Mouse (Mus musculus): ENCODE measurements at regions not wholly inside any gene's neighbourhood (a gene's known extent, or its start where the extent isn't known, plus 50 kb on each side); places are given as distances from the start of the nearest gene placed in this dataset.

DNA sequence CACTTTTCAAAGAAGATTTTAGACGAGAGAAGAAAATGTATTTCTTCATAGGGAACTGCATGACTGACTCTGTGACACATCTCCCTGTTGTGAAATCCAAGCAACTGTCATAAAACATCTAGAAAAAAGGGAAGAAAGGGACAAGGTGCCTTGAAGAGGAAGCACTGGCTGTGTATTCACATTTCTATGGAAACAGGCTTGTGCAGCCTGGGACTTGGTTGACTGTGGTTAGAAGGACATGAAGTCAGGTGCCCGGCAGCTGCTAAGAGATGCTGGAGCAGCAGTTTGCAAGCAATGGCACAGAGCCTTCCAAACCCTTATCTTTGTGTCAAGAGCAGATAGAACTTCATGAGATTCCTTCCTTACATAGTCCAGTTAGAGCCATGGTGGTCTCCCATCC, 263.5 kb downstream of the Gm826 start:
- no peak for TF ChIP-seq CTCF (IDR thresholded peaks at IDR 0.05; ENCODE audit: control insufficient read depth, insufficient read depth, low read length)
- no peak for TF ChIP-seq POLR2A (IDR thresholded peaks at IDR 0.05; ENCODE audit: borderline replicate concordance, control insufficient read depth, low read depth, low read length)
- no peaks in the 10 kb centered on the region; the same call in 1 of the 2 replicates for H3K4me1 ChIP-seq (ENCODE audit: control insufficient read depth, insufficient read depth, low read length)
- no peak overlapping the region for H3K27ac ChIP-seq (ENCODE audit: control insufficient read depth, insufficient read depth, low read depth, low read length, poor library complexity)
- WGBS = 18% methylated on average over 2 of the region's 2 CpGs
- no peak overlapping the region for H3K4me3 ChIP-seq (replicated peaks; ENCODE audit: control insufficient read depth, low read depth, low read length)

DNA sequence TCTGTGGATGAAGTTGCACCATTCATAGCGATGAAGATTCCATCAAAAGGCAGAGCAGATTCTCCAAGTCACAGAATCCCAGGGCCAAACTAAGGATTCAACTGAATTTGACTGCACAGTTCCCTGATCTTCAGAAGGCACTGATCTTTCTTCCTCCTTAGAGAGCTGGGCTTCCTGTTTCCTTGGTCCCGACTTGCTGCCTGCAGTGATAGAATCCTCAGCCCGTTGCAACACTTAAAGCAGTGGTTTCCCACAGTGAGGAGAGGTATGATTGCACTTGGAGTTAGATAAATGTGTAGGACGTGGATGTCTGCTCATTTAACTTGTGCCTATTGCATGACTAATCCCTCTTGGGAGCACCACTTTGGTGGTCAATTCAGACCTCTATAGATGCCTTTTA, 265.2 kb downstream of the Gm826 start:
- H3K4me1 ChIP-seq (ENCODE audit: control insufficient read depth, insufficient read depth, low read length) = no peaks in the 10 kb centered on the region; the same call in 1 of the 2 replicates
- H3K27ac ChIP-seq (ENCODE audit: control insufficient read depth, insufficient read depth, low read depth, low read length, poor library complexity) = no peak overlapping the region
- WGBS = 29% methylated on average over 4 of the region's 4 CpGs
- TF ChIP-seq CTCF (IDR thresholded peaks at IDR 0.05; ENCODE audit: control insufficient read depth, insufficient read depth, low read length) (no peak), POLR2A (IDR thresholded peaks at IDR 0.05; ENCODE audit: borderline replicate concordance, control insufficient read depth, low read depth, low read length) (no peak)
- no peak overlapping the region for H3K4me3 ChIP-seq (replicated peaks; ENCODE audit: control insufficient read depth, low read depth, low read length)

GRCm38 (mm10) chr2:160067904-160068303, 266.1 kb downstream of the Gm826 start:
- WGBS = 73% methylated on average over 9 of the region's 9 CpGs

GRCm38 (mm10) chr2:160066491-160067303, 267.3 kb downstream of the Gm826 start:
- Histone ChIP-seq H3K4me3 (replicated peaks; ENCODE audit: control insufficient read depth, low read depth, low read length) (no peak overlapping the region), H3K27ac (ENCODE audit: control insufficient read depth, insufficient read depth, low read depth, low read length, poor library complexity) (no peak overlapping the region), H3K4me1 (ENCODE audit: control insufficient read depth, insufficient read depth, low read length) (no peaks in the 10 kb centered on the region; the same call in 1 of the 2 replicates)
- WGBS = 38% methylated on average over 6 of the region's 6 CpGs
- TF ChIP-seq POLR2A (IDR thresholded peaks at IDR 0.05; ENCODE audit: borderline replicate concordance, control insufficient read depth, low read depth, low read length) = no peak
- no peak for TF ChIP-seq CTCF (IDR thresholded peaks at IDR 0.05; ENCODE audit: control insufficient read depth, insufficient read depth, low read length)

More at GRCm38 (mm10) chr2:160067904-160068303, 266.1 kb downstream of the Gm826 start:
- Histone ChIP-seq H3K4me3 (replicated peaks; ENCODE audit: control insufficient read depth, low read depth, low read length) (no peak overlapping the region), H3K27ac (ENCODE audit: control insufficient read depth, insufficient read depth, low read depth, low read length, poor library complexity) (no peak overlapping the region), H3K4me1 (ENCODE audit: control insufficient read depth, insufficient read depth, low read length) (no peaks in the 10 kb centered on the region; the same call in 1 of the 2 replicates)
- no peak for TF ChIP-seq CTCF (IDR thresholded peaks at IDR 0.05; ENCODE audit: control insufficient read depth, insufficient read depth, low read length)
- no peak for TF ChIP-seq POLR2A (IDR thresholded peaks at IDR 0.05; ENCODE audit: borderline replicate concordance, control insufficient read depth, low read depth, low read length)

- WGBS = 59% methylated on average over 4 of the region's 4 CpGs
- no peaks in the 10 kb centered on the region for H3K4me1 ChIP-seq (ENCODE audit: control insufficient read depth, insufficient read depth, low read length)
- no peak overlapping the region for H3K27ac ChIP-seq (ENCODE audit: control insufficient read depth, insufficient read depth, low read depth, low read length, poor library complexity)
- TF ChIP-seq CTCF (IDR thresholded peaks at IDR 0.05; ENCODE audit: control insufficient read depth, insufficient read depth, low read length) = no peak
- TF ChIP-seq POLR2A (IDR thresholded peaks at IDR 0.05; ENCODE audit: borderline replicate concordance, control insufficient read depth, low read depth, low read length) = no peak
- no peak overlapping the region for H3K4me3 ChIP-seq (replicated peaks; ENCODE audit: control insufficient read depth, low read depth, low read length)
Measured at GRCm38 (mm10) chr2:160062148-160062937, 271.6 kb downstream of the Gm826 start.

GRCm38 (mm10) chr2:160060091-160060490, 273.9 kb downstream of the Gm826 start:
- WGBS = 45% methylated on average over 5 of the region's 5 CpGs
- no peak for TF ChIP-seq POLR2A (IDR thresholded peaks at IDR 0.05; ENCODE audit: borderline replicate concordance, control insufficient read depth, low read depth, low read length)
- no peak for TF ChIP-seq CTCF (IDR thresholded peaks at IDR 0.05; ENCODE audit: control insufficient read depth, insufficient read depth, low read length)
- Histone ChIP-seq H3K4me1 (ENCODE audit: control insufficient read depth, insufficient read depth, low read length) (no peaks in the 10 kb centered on the region), H3K4me3 (replicated peaks; ENCODE audit: control insufficient read depth, low read depth, low read length) (no peak overlapping the region), H3K27ac (ENCODE audit: control insufficient read depth, insufficient read depth, low read depth, low read length, poor library complexity) (no peak overlapping the region)

GRCm38 (mm10) chr2:160057211-160057610, 276.8 kb downstream of the Gm826 start:
- Histone ChIP-seq H3K27ac (ENCODE audit: control insufficient read depth, insufficient read depth, low read depth, low read length, poor library complexity) (no peak overlapping the region), H3K4me1 (ENCODE audit: control insufficient read depth, insufficient read depth, low read length) (no peaks in the 10 kb centered on the region), H3K4me3 (replicated peaks; ENCODE audit: control insufficient read depth, low read depth, low read length) (no peak overlapping the region)
- no peak for TF ChIP-seq CTCF (IDR thresholded peaks at IDR 0.05; ENCODE audit: control insufficient read depth, insufficient read depth, low read length)
- no peak for TF ChIP-seq POLR2A (IDR thresholded peaks at IDR 0.05; ENCODE audit: borderline replicate concordance, control insufficient read depth, low read depth, low read length)
- WGBS = 66% methylated on average over 6 of the region's 6 CpGs

GRCm38 (mm10) chr2:160054411-160054810, 279.6 kb downstream of the Gm826 start:
- TF ChIP-seq POLR2A (IDR thresholded peaks at IDR 0.05; ENCODE audit: borderline replicate concordance, control insufficient read depth, low read depth, low read length) (no peak), CTCF (IDR thresholded peaks at IDR 0.05; ENCODE audit: control insufficient read depth, insufficient read depth, low read length) (no peak)
- H3K27ac ChIP-seq (ENCODE audit: control insufficient read depth, insufficient read depth, low read depth, low read length, poor library complexity) = no peak overlapping the region
- 88% methylated on average over 14 of the region's 14 CpGs for WGBS
- no peaks in the 10 kb centered on the region for H3K4me1 ChIP-seq (ENCODE audit: control insufficient read depth, insufficient read depth, low read length)
- H3K4me3 ChIP-seq (replicated peaks; ENCODE audit: control insufficient read depth, low read depth, low read length) = no peak overlapping the region
